Mouse (Mus musculus) hindbrain, embryonic 15.5 days (tissue): ENCODE results near the gene Fam71f2. TPM values are rescaled to one million over a fixed set of nuclear protein-coding genes. Genes with fewer than 3 reads are reported as not detected.

Experiments
- ATAC-seq: fragments of 200-750 bp; cut with Nextera tagmentation; 2 replicates; pipeline ENCODE4 v1.8.0; 2017; ENCODE audit warnings: low read depth, moderate number of reproducible peaks, moderate TSS enrichment; ENCODE audit not compliant: low FRiP score
- H3K27ac ChIP-seq: fragments of 300-500 bp; sonication (generic); replicated peaks from 2 replicates; pipeline ENCODE4 v1.5.1; 2015; ENCODE audit warnings: mild to moderate bottlenecking, inconsistent platforms
- H3K27me3 ChIP-seq: fragments of 300-500 bp; sonication (generic); 2 replicates; pipeline ENCODE4 v1.6.1; 2015; ENCODE audit warnings: control low read depth, inconsistent platforms
- H3K36me3 ChIP-seq: fragments of 300-500 bp; sonication (generic); 2 replicates; pipeline ENCODE4 v1.6.1; 2015; ENCODE audit warnings: control low read depth, inconsistent platforms
- H3K4me1 ChIP-seq: fragments of 300-500 bp; sonication (generic); replicated peaks from 2 replicates; pipeline ENCODE4 v1.6.1; 2015; ENCODE audit warnings: control low read depth, inconsistent platforms
- H3K4me2 ChIP-seq: fragments of 300-500 bp; sonication (generic); 2 replicates; pipeline ENCODE4 v1.6.1; 2015; ENCODE audit warnings: moderate library complexity, mild to moderate bottlenecking, inconsistent platforms
- H3K4me3 ChIP-seq: fragments of 300-500 bp; sonication (generic); 2 replicates; pipeline ENCODE4 v1.5.1; 2015; ENCODE audit warnings: mild to moderate bottlenecking, inconsistent platforms
- H3K9ac ChIP-seq: fragments of 300-500 bp; sonication (generic); 2 replicates; pipeline ENCODE4 v1.6.1; 2015; ENCODE audit warnings: inconsistent platforms
- H3K9me3 ChIP-seq: fragments of 300-500 bp; sonication (generic); 2 replicates; pipeline ENCODE4 v1.6.1; 2016; ENCODE audit warnings: control low read depth, inconsistent platforms
- WGBS: fragments of 180-500 bp; shearing (Covaris S2); methylation state at CpG from one replicate; pipeline ENCODE4 v1.1.7; 2015; 5-methylcytosine and 5-hydroxymethylcytosine counted together
- polyA plus RNA-seq: library from polyadenylated mRNA; unstranded; fragments of >200 nt; fragmentation: Nextera tagmentation; extraction: Ambion mirVana; gene quantifications from 2 replicates; pipeline ENCODE4 v1.2.1, GENCODE M21; 2015

Gene Fam71f2
- polyA plus RNA-seq, 1 experiment from 2014 or later = 0.41 TPM

- Histone ChIP-seq H3K4me3 (no peak overlapping the region), H3K4me2 (no peak overlapping the region), H3K4me1 (no peaks in the 10 kb centered on the region), H3K9ac (no peak overlapping the region), H3K36me3 (no peaks in the 10 kb centered on the region), H3K27ac (no peak overlapping the region), H3K9me3 (no peaks in the 10 kb centered on the region), H3K27me3 (no peaks in the 10 kb centered on the region)
- WGBS = 80% methylated on average over 6 of the region's 6 CpGs
- ATAC-seq = no peak
Measured at GRCm38 (mm10) chr6:29321586-29321985, 42.2 kb downstream of the Fam71f2 start.

- 90% methylated on average over 7 of the region's 7 CpGs for WGBS
- Histone ChIP-seq H3K36me3 (no peaks in the 10 kb centered on the region), H3K27me3 (no peaks in the 10 kb centered on the region), H3K27ac (no peak overlapping the region), H3K4me1 (no peaks in the 10 kb centered on the region), H3K9ac (no peak overlapping the region), H3K9me3 (no peaks in the 10 kb centered on the region), H3K4me2 (no peak overlapping the region), H3K4me3 (no peak overlapping the region)
- ATAC-seq = no peak
Measured at GRCm38 (mm10) chr6:29322147-29322546, 42.8 kb downstream of the Fam71f2 start.

- no peak overlapping the region for H3K4me2 ChIP-seq
- H3K36me3 ChIP-seq = no peaks in the 10 kb centered on the region
- H3K27me3 ChIP-seq = no peaks in the 10 kb centered on the region
- H3K9ac ChIP-seq = no peak overlapping the region
- no peak overlapping the region for H3K4me3 ChIP-seq
- no peak overlapping the region for H3K27ac ChIP-seq
- 80% methylated on average over 4 of the region's 4 CpGs for WGBS
- H3K9me3 ChIP-seq = no peaks in the 10 kb centered on the region
- no peak for ATAC-seq
- H3K4me1 ChIP-seq = no peaks in the 10 kb centered on the region
Measured at GRCm38 (mm10) chr6:29322735-29323134, 43.3 kb downstream of the Fam71f2 start.

- H3K27ac ChIP-seq = no peak overlapping the region
- no peaks in the 10 kb centered on the region for H3K36me3 ChIP-seq
- WGBS = 88% methylated on average over 9 of the region's 9 CpGs
- H3K27me3 ChIP-seq = no peaks in the 10 kb centered on the region
- no peak overlapping the region for H3K4me2 ChIP-seq
- no peaks in the 10 kb centered on the region; the same call in 1 of the 2 replicates for H3K9me3 ChIP-seq
- no peak for ATAC-seq
- H3K4me3 ChIP-seq = no peak overlapping the region
- H3K4me1 ChIP-seq = no peaks in the 10 kb centered on the region
- no peak overlapping the region for H3K9ac ChIP-seq
Measured at GRCm38 (mm10) chr6:29326961-29327360, 47.6 kb downstream of the Fam71f2 start.

- H3K27me3 ChIP-seq = no peaks in the 10 kb centered on the region
- 73% methylated on average over 4 of the region's 4 CpGs for WGBS
- H3K36me3 ChIP-seq = no peaks in the 10 kb centered on the region
- no peak overlapping the region for H3K4me2 ChIP-seq
- H3K4me1 ChIP-seq = no peaks in the 10 kb centered on the region
- no peaks in the 10 kb centered on the region; the same call in 1 of the 2 replicates for H3K9me3 ChIP-seq
- H3K27ac ChIP-seq = no peak overlapping the region
- no peak for ATAC-seq
- no peak overlapping the region for H3K4me3 ChIP-seq
- no peak overlapping the region for H3K9ac ChIP-seq
Measured at GRCm38 (mm10) chr6:29329514-29329913, 50.1 kb downstream of the Fam71f2 start.

Other genes starting within 250 kb of the Fam71f2 start
- gene Lep, start 219.4 kb upstream of the Fam71f2 start, polyA plus RNA-seq = not detected in 2 replicates
- 40.3 and 43.2 TPM in 2 replicates for gene Rbm28, start 114.6 kb upstream of the Fam71f2 start, polyA plus RNA-seq
- 11.6 and 13.6 TPM in 2 replicates for gene Prrt4, start 100.0 kb upstream of the Fam71f2 start, polyA plus RNA-seq
- 68.3 and 71.7 TPM in 2 replicates for gene Impdh1, start 63.2 kb upstream of the Fam71f2 start, polyA plus RNA-seq
- 31.7 and 33.3 TPM in 2 replicates for gene Hilpda, start 7.1 kb upstream of the Fam71f2 start, polyA plus RNA-seq
- not detected in 2 replicates for gene Fam71f1, start 39.5 kb downstream of the Fam71f2 start, polyA plus RNA-seq
- gene Calu, start 68.5 kb downstream of the Fam71f2 start, polyA plus RNA-seq = 164 TPM in 2 replicates
- 0.34 and 0.53 TPM in 2 replicates for gene Opn1sw, start 108.9 kb downstream of the Fam71f2 start, polyA plus RNA-seq
- 43.3 and 52.6 TPM in 2 replicates for gene Ccdc136, start 116.7 kb downstream of the Fam71f2 start, polyA plus RNA-seq
- gene Flnc, start 153.7 kb downstream of the Fam71f2 start, polyA plus RNA-seq = 4.2 and 5.1 TPM in 2 replicates
- 346 and 360 TPM in 2 replicates for gene Atp6v1f, start 188.1 kb downstream of the Fam71f2 start, polyA plus RNA-seq
- 0.35 and 0.42 TPM in 2 replicates for gene Atp6v1fnb, start 191.8 kb downstream of the Fam71f2 start, polyA plus RNA-seq
- 20.3 and 20.8 TPM in 2 replicates for gene Kcp, start 228.4 kb downstream of the Fam71f2 start, polyA plus RNA-seq
- 1.7 and 2.5 TPM in 2 replicates for gene Irf5, start 247.0 kb downstream of the Fam71f2 start, polyA plus RNA-seq